In genomic region chr12:111829954-111830353, GRCm38 (mm10) we compare ENCODE assay signal across 14 mouse cellular contexts. TPM values are rescaled to one million over a fixed set of nuclear protein-coding genes. Genes with fewer than 3 reads are reported as not detected.
DNase-seq lines count a peak whose midpoint lies in the region; ATAC-seq and TF ChIP-seq lines count a peak whose summit lies in the region.
"Had no signal": no experiment of that assay in that cellular context is flagged by ENCODE, and none has a peak within 500 bp of the region (broad histone marks: within the 10 kb centered on the region; RNA-seq: fewer than 3 reads in every experiment).

No protein-coding gene starts in this region.

- H3K9me3 ChIP-seq in kidney, embryonic 15.5 days (replicated peaks): no peaks in the 10 kb centered on the region
- H3K9me3 ChIP-seq in forebrain, embryonic 16.5 days (ENCODE audit: control insufficient read depth, low read length): no peaks in the 10 kb centered on the region
- H3K9me3 ChIP-seq: limb, embryonic 12.5 days; megakaryocyte, embryonic 14.5 days had no signal

- WGBS in kidney, embryonic 15.5 days: 95% methylated on average over 9 of the region's 9 CpGs
- 87% methylated on average over 9 of the region's 9 CpGs for WGBS in kidney, adult 2 months
- 87% methylated on average over 9 of the region's 9 CpGs for WGBS in bone marrow, adult 2 months
- WGBS in forebrain, embryonic 16.5 days: 72% methylated on average over 9 of the region's 9 CpGs

- H3K4me3 ChIP-seq in kidney, embryonic 15.5 days (replicated peaks): no peak overlapping the region
- no peak overlapping the region for H3K4me3 ChIP-seq in kidney, adult 2 months (ENCODE audit: insufficient read depth, low read depth, low read length)
- no peak overlapping the region for H3K4me3 ChIP-seq in bone marrow, adult 2 months (replicated peaks; ENCODE audit: control insufficient read depth, low read depth, low read length)
- no peak overlapping the region for H3K4me3 ChIP-seq in forebrain, embryonic 16.5 days (replicated peaks; ENCODE audit: low read length)
- H3K4me3 ChIP-seq: limb, embryonic 12.5 days; megakaryocyte, embryonic 14.5 days had no signal

- H3K9ac ChIP-seq in kidney, embryonic 15.5 days: no peak overlapping the region
- no peak overlapping the region for H3K9ac ChIP-seq in forebrain, embryonic 16.5 days (replicated peaks; ENCODE audit: low read depth, low read length)
- H3K9ac ChIP-seq: limb, embryonic 12.5 days had no signal

- no peak for TF ChIP-seq POLR2A in kidney, adult 2 months (IDR thresholded peaks at IDR 0.05; ENCODE audit: low read depth, low read length)
- TF ChIP-seq POLR2A in bone marrow, adult 2 months (IDR thresholded peaks at IDR 0.05; ENCODE audit: borderline replicate concordance, control insufficient read depth, low read depth, low read length): no peak

- no peak for TF ChIP-seq CTCF in kidney, adult 2 months (conservative IDR thresholded peaks at IDR 0.05; ENCODE audit: insufficient read depth, insufficient read length, low read depth, low read length)
- no peak for TF ChIP-seq CTCF in bone marrow, adult 2 months (IDR thresholded peaks at IDR 0.05; ENCODE audit: control insufficient read depth, insufficient read depth, low read length)

- H3K36me3 ChIP-seq in kidney, embryonic 15.5 days: peaks cover 100% of the 10 kb centered on the region
- no peaks in the 10 kb centered on the region; the same call in 1 of the 2 replicates for H3K36me3 ChIP-seq in kidney, adult 2 months (ENCODE audit: control insufficient read depth, insufficient read depth, low read length)
- peaks cover 32% of the 10 kb centered on the region for H3K36me3 ChIP-seq in forebrain, embryonic 16.5 days (ENCODE audit: control insufficient read depth, insufficient read depth)

- 0 out of 2 replicates have a peak overlapping the region, but pooled peaks have one; percentile 6 for H3K27ac ChIP-seq in kidney, embryonic 15.5 days
- no peak overlapping the region for H3K27ac ChIP-seq in kidney, adult 2 months (ENCODE audit: insufficient read depth, low read depth, low read length)
- peak overlapping the region; percentile 58 for H3K27ac ChIP-seq in bone marrow, adult 2 months (ENCODE audit: control insufficient read depth, insufficient read depth, low read depth, low read length, poor library complexity)
- peak overlapping the region; percentile 34; the same call in 1 of the 2 replicates for H3K27ac ChIP-seq in forebrain, embryonic 16.5 days (ENCODE audit: low read length)
- H3K27ac ChIP-seq: limb, embryonic 12.5 days had no signal

- no peaks in the 10 kb centered on the region for H3K4me1 ChIP-seq in kidney, embryonic 15.5 days
- no peaks in the 10 kb centered on the region for H3K4me1 ChIP-seq in kidney, adult 2 months (ENCODE audit: control insufficient read depth, insufficient read depth, low read length)
- H3K4me1 ChIP-seq in bone marrow, adult 2 months (ENCODE audit: control insufficient read depth, insufficient read depth, low read length): peaks cover 2% of the 10 kb centered on the region
- H3K4me1 ChIP-seq in forebrain, embryonic 16.5 days (replicated peaks; ENCODE audit: control insufficient read depth, insufficient read depth, low read length): peaks cover 8% of the 10 kb centered on the region
- H3K4me1 ChIP-seq: limb, embryonic 12.5 days had no signal

- H3K27me3 ChIP-seq in kidney, embryonic 15.5 days: no peaks in the 10 kb centered on the region
- H3K27me3 ChIP-seq in kidney, adult 2 months (replicated peaks; ENCODE audit: control insufficient read depth, insufficient read depth, low read length): no peaks in the 10 kb centered on the region
- H3K27me3 ChIP-seq in forebrain, embryonic 16.5 days (replicated peaks; ENCODE audit: control insufficient read depth, insufficient read depth, low read length): no peaks in the 10 kb centered on the region
- H3K27me3 ChIP-seq: limb, embryonic 12.5 days; megakaryocyte, embryonic 14.5 days had no signal

- H3K4me2 ChIP-seq in kidney, embryonic 15.5 days: no peak overlapping the region
- H3K4me2 ChIP-seq in forebrain, embryonic 16.5 days (ENCODE audit: low read length): no peak overlapping the region
- H3K4me2 ChIP-seq: heart, embryonic 11.5 days; limb, embryonic 12.5 days had no signal

- DNase-seq in kidney, adult 2 months: no peak
- peak; percentile 55 to 76 for DNase-seq in cerebellum, adult 18-20 months
- no peak for DNase-seq in kidney, adult 9 months
- DNase-seq: kidney, postnatal 10 days; layer of hippocampus, postnatal 36 days; thymus, adult 2 months had no signal

- ATAC-seq in kidney, embryonic 15.5 days (replicated peaks; ENCODE audit: low FRiP score): no peak
- ATAC-seq in forebrain, embryonic 16.5 days: no peak
- ATAC-seq in erythroid progenitor cell, adult 5-6 weeks (replicated peaks; ENCODE audit: low FRiP score, poor library complexity, severe bottlenecking): no peak
- no peak for ATAC-seq in monocyte, adult 5-6 weeks (replicated peaks; ENCODE audit: insufficient number of reproducible peaks, low FRiP score, low TSS enrichment, poor library complexity, severe bottlenecking)

RNA-seq across cellular contexts. Expression of gene Zfyve21, which starts 16.0 kb away (rescaled TPM):
- polyA plus RNA-seq in kidney, embryonic 15.5 days (2015; fragmentation: Nextera tagmentation; extraction: Ambion mirVana): 117 and 125 TPM in 2 replicates
- 97.0 and 105 TPM in 2 replicates for polyA plus RNA-seq in kidney, adult 2 months (2012; rRNA removed)
- 9.3 and 12.8 TPM in 2 replicates for polyA plus RNA-seq in bone marrow, adult 2 months (2011; ENCODE audit: insufficient read depth, insufficient read length, low replicate concordance, missing spikeins)
- polyA plus RNA-seq in forebrain, embryonic 16.5 days (2015; fragmentation: Nextera tagmentation; extraction: Ambion mirVana): 37.6 and 40.1 TPM in 2 replicates
- 4.2 and 9.4 TPM in 2 replicates for total RNA-seq in erythroid progenitor cell, adult 5-6 weeks (2015; ENCODE audit: low replicate concordance)
- 5.6 and 8.4 TPM in 2 replicates for total RNA-seq in erythroid progenitor cell, adult 5-6 weeks (2017; ENCODE audit: low replicate concordance)
- total RNA-seq in monocyte, adult 5-6 weeks (2017): 1.0 to 3.8 TPM (median 3.5 TPM) in 3 replicates

RNA-seq across cellular contexts. Expression of gene Xrcc3, which starts 16.3 kb away (rescaled TPM):
- polyA plus RNA-seq in kidney, embryonic 15.5 days (2015; fragmentation: Nextera tagmentation; extraction: Ambion mirVana): 14.0 and 14.3 TPM in 2 replicates
- polyA plus RNA-seq in kidney, adult 2 months (2012; rRNA removed): 5.3 and 6.0 TPM in 2 replicates
- 5.7 and 11.6 TPM in 2 replicates for polyA plus RNA-seq in bone marrow, adult 2 months (2011; ENCODE audit: insufficient read depth, insufficient read length, low replicate concordance, missing spikeins)
- 3.3 and 4.5 TPM in 2 replicates for polyA plus RNA-seq in forebrain, embryonic 16.5 days (2015; fragmentation: Nextera tagmentation; extraction: Ambion mirVana)
- 8.0 and 12.3 TPM in 2 replicates for total RNA-seq in erythroid progenitor cell, adult 5-6 weeks (2015; ENCODE audit: low replicate concordance)
- total RNA-seq in erythroid progenitor cell, adult 5-6 weeks (2017; ENCODE audit: low replicate concordance): 5.3 and 28.4 TPM in 2 replicates
- 0.11 to 2.1 TPM (median 1.9 TPM) in 3 replicates for total RNA-seq in monocyte, adult 5-6 weeks (2017)

Comparison
In these comparisons a context has a peak if more than half of its experiments do, and no peak if none do; other contexts are left out.
1. DNase-seq: peak in cerebellum, adult 18-20 months (2 of 2); none in kidney, adult 2 months (single experiment) and kidney, adult 9 months (single experiment).